In genomic region chr12:36364013-36364412, GRCm38 (mm10) we compare ENCODE assay signal across 23 mouse cellular contexts. TPM values are rescaled to one million over a fixed set of nuclear protein-coding genes. Genes with fewer than 3 reads are reported as not detected.
DNase-seq lines count a peak whose midpoint lies in the region; ATAC-seq and TF ChIP-seq lines count a peak whose summit lies in the region.
"Had no signal": no experiment of that assay in that cellular context is flagged by ENCODE, and none has a peak within 500 bp of the region (broad histone marks: within the 10 kb centered on the region; RNA-seq: fewer than 3 reads in every experiment).

No protein-coding gene starts in this region.

- no peak overlapping the region for H3K4me2 ChIP-seq in intestine, embryonic 15.5 days (replicated peaks)
- no peak overlapping the region for H3K4me2 ChIP-seq in intestine, postnatal 0 days (replicated peaks; ENCODE audit: low read depth)
- H3K4me2 ChIP-seq in intestine, embryonic 16.5 days (ENCODE audit: low read depth, low read length), result no peak overlapping the region
- no peak overlapping the region for H3K4me2 ChIP-seq in stomach, embryonic 16.5 days (ENCODE audit: low read depth, low read length)
- no peak overlapping the region for H3K4me2 ChIP-seq in hindbrain, embryonic 12.5 days (replicated peaks)
- H3K4me2 ChIP-seq: embryonic facial prominence, embryonic 12.5 days; forebrain, embryonic 13.5 days; forebrain, embryonic 15.5 days had no signal

- no peak overlapping the region for H3K4me3 ChIP-seq in intestine, embryonic 15.5 days (replicated peaks)
- no peak overlapping the region for H3K4me3 ChIP-seq in intestine, postnatal 0 days (ENCODE audit: low read depth, low read length)
- H3K4me3 ChIP-seq in intestine, embryonic 16.5 days (ENCODE audit: low read length), result no peak overlapping the region
- no peak overlapping the region for H3K4me3 ChIP-seq in stomach, embryonic 16.5 days (replicated peaks; ENCODE audit: low read length)
- no peak overlapping the region for H3K4me3 ChIP-seq in hindbrain, embryonic 12.5 days
- H3K4me3 ChIP-seq: embryonic facial prominence, embryonic 10.5 days; embryonic facial prominence, embryonic 12.5 days; forebrain, embryonic 13.5 days; forebrain, embryonic 15.5 days had no signal

- H3K9me3 ChIP-seq in intestine, embryonic 15.5 days, result no peaks in the 10 kb centered on the region
- H3K9me3 ChIP-seq in intestine, postnatal 0 days (ENCODE audit: control insufficient read depth), result no peaks in the 10 kb centered on the region
- H3K9me3 ChIP-seq in intestine, embryonic 16.5 days (ENCODE audit: control insufficient read depth, low read length), result no peaks in the 10 kb centered on the region
- H3K9me3 ChIP-seq in stomach, embryonic 16.5 days (replicated peaks; ENCODE audit: control insufficient read depth, low read length), result no peaks in the 10 kb centered on the region
- H3K9me3 ChIP-seq in hindbrain, embryonic 12.5 days (replicated peaks), result no peaks in the 10 kb centered on the region
- H3K9me3 ChIP-seq: embryonic facial prominence, embryonic 10.5 days; embryonic facial prominence, embryonic 12.5 days; forebrain, embryonic 13.5 days; forebrain, embryonic 15.5 days; G1E had no signal

- no peaks in the 10 kb centered on the region for H3K4me1 ChIP-seq in intestine, embryonic 15.5 days (replicated peaks)
- no peaks in the 10 kb centered on the region for H3K4me1 ChIP-seq in intestine, postnatal 0 days (replicated peaks; ENCODE audit: control insufficient read depth, insufficient read depth, low read length)
- H3K4me1 ChIP-seq in intestine, embryonic 16.5 days (ENCODE audit: control insufficient read depth, insufficient read depth, low read length), result no peaks in the 10 kb centered on the region
- H3K4me1 ChIP-seq in stomach, embryonic 16.5 days (ENCODE audit: control insufficient read depth, insufficient read depth, low read length), result no peaks in the 10 kb centered on the region
- no peaks in the 10 kb centered on the region for H3K4me1 ChIP-seq in hindbrain, embryonic 12.5 days
- H3K4me1 ChIP-seq: embryonic facial prominence, embryonic 10.5 days; embryonic facial prominence, embryonic 12.5 days; forebrain, embryonic 13.5 days; forebrain, embryonic 15.5 days had no signal

- H3K27me3 ChIP-seq in intestine, embryonic 15.5 days (replicated peaks), result no peaks in the 10 kb centered on the region
- no peaks in the 10 kb centered on the region for H3K27me3 ChIP-seq in intestine, postnatal 0 days (replicated peaks; ENCODE audit: control insufficient read depth, insufficient read depth, low read length)
- no peaks in the 10 kb centered on the region for H3K27me3 ChIP-seq in intestine, embryonic 16.5 days (replicated peaks; ENCODE audit: control insufficient read depth, insufficient read depth, low read length)
- no peaks in the 10 kb centered on the region for H3K27me3 ChIP-seq in stomach, embryonic 16.5 days (ENCODE audit: control insufficient read depth, insufficient read depth, low read length)
- no peaks in the 10 kb centered on the region for H3K27me3 ChIP-seq in hindbrain, embryonic 12.5 days
- H3K27me3 ChIP-seq: CH12.LX; embryonic facial prominence, embryonic 12.5 days; forebrain, embryonic 13.5 days; forebrain, embryonic 15.5 days had no signal

- H3K9ac ChIP-seq in intestine, embryonic 15.5 days, result no peak overlapping the region
- H3K9ac ChIP-seq in intestine, postnatal 0 days (ENCODE audit: low read depth, low read length), result no peak overlapping the region
- H3K9ac ChIP-seq in intestine, embryonic 16.5 days (ENCODE audit: low read depth, low read length), result no peak overlapping the region
- H3K9ac ChIP-seq in stomach, embryonic 16.5 days (ENCODE audit: low read length), result no peak overlapping the region
- no peak overlapping the region for H3K9ac ChIP-seq in hindbrain, embryonic 12.5 days
- H3K9ac ChIP-seq: embryonic facial prominence, embryonic 12.5 days; forebrain, embryonic 13.5 days; forebrain, embryonic 15.5 days; forebrain, postnatal 0 days had no signal

- ATAC-seq in intestine, embryonic 15.5 days, result peak; percentile 55; the same call in 1 of the 2 replicates
- no peak for ATAC-seq in intestine, postnatal 0 days
- peak; percentile 68 for ATAC-seq in intestine, embryonic 16.5 days
- ATAC-seq in stomach, embryonic 16.5 days (ENCODE audit: insufficient read depth, low FRiP score), result peak; percentile 62
- no peak for ATAC-seq in hindbrain, embryonic 12.5 days (ENCODE audit: low FRiP score)
- ATAC-seq: forebrain, embryonic 13.5 days; forebrain, embryonic 15.5 days; forebrain, postnatal 0 days had no signal

- DNase-seq in lung, postnatal 25 days (ENCODE audit: low spot score), result no peak
- DNase-seq: adrenal gland, adult 2 months; adrenal gland, postnatal 10 days; adrenal gland, postnatal 25 days; B cell, adult 2 months; cerebellum, adult 11 months; cerebellum, adult 18-20 months; cerebellum, adult 8-10 months; cerebellum, adult 9-11 months; cerebellum, postnatal 25 days; forebrain, postnatal 0 days had no signal

- WGBS in intestine, embryonic 15.5 days, result 83% methylated on average over 4 of the region's 4 CpGs
- 68% methylated on average over 4 of the region's 4 CpGs for WGBS in intestine, postnatal 0 days
- WGBS in intestine, embryonic 16.5 days, result 81% methylated on average over 4 of the region's 4 CpGs
- whole genome bisulfite sequencing in stomach, embryonic 16.5 days, result 81% methylated on average over 4 of the region's 4 CpGs
- 87% methylated on average over 4 of the region's 4 CpGs for WGBS in hindbrain, embryonic 12.5 days

- no peak overlapping the region for H3K27ac ChIP-seq in intestine, embryonic 15.5 days
- H3K27ac ChIP-seq in intestine, postnatal 0 days (ENCODE audit: low read depth, low read length), result no peak overlapping the region
- no peak overlapping the region for H3K27ac ChIP-seq in intestine, embryonic 16.5 days (ENCODE audit: low read length)
- H3K27ac ChIP-seq in stomach, embryonic 16.5 days (ENCODE audit: low read length), result no peak overlapping the region
- no peak overlapping the region for H3K27ac ChIP-seq in hindbrain, embryonic 12.5 days
- H3K27ac ChIP-seq: embryonic facial prominence, embryonic 10.5 days; embryonic facial prominence, embryonic 12.5 days; forebrain, embryonic 13.5 days; forebrain, embryonic 15.5 days had no signal

- no peak for TF ChIP-seq CTCF in intestine, postnatal 0 days (IDR thresholded peaks at IDR 0.05; ENCODE audit: low read depth)

- H3K36me3 ChIP-seq in intestine, embryonic 15.5 days, result no peaks in the 10 kb centered on the region
- H3K36me3 ChIP-seq in intestine, postnatal 0 days (ENCODE audit: control insufficient read depth, insufficient read depth), result no peaks in the 10 kb centered on the region
- H3K36me3 ChIP-seq in intestine, embryonic 16.5 days (ENCODE audit: control insufficient read depth, insufficient read depth, low read length), result no peaks in the 10 kb centered on the region
- no peaks in the 10 kb centered on the region for H3K36me3 ChIP-seq in stomach, embryonic 16.5 days (ENCODE audit: control insufficient read depth, insufficient read depth, low read length)
- no peaks in the 10 kb centered on the region for H3K36me3 ChIP-seq in hindbrain, embryonic 12.5 days
- H3K36me3 ChIP-seq: embryonic facial prominence, embryonic 10.5 days; embryonic facial prominence, embryonic 12.5 days; forebrain, embryonic 15.5 days; G1E had no signal

RNA-seq across cellular contexts. Expression of gene Ispd, which starts 17.2 kb away (rescaled TPM):
- polyA plus RNA-seq in intestine, embryonic 15.5 days (2015; fragmentation: Nextera tagmentation; extraction: Ambion mirVana), result 11.0 and 11.7 TPM in 2 replicates
- polyA plus RNA-seq in intestine, postnatal 0 days (2015; fragmentation: Nextera tagmentation; extraction: Ambion mirVana), result 5.2 and 5.7 TPM in 2 replicates
- polyA plus RNA-seq in intestine, embryonic 16.5 days (2015; fragmentation: Nextera tagmentation; extraction: Ambion mirVana), result 8.3 and 9.0 TPM in 2 replicates
- 8.2 and 10.4 TPM in 2 replicates for polyA plus RNA-seq in stomach, embryonic 16.5 days (2015; fragmentation: Nextera tagmentation; extraction: Ambion mirVana)
- polyA plus RNA-seq in hindbrain, embryonic 12.5 days (2016; fragmentation: Nextera tagmentation; extraction: Ambion mirVana), result 12.3 and 12.4 TPM in 2 replicates

RNA-seq across cellular contexts. Expression of gene D630036H23Rik, which starts 18.0 kb away (rescaled TPM):
- 0.99 and 1.6 TPM in 2 replicates for polyA plus RNA-seq in intestine, embryonic 15.5 days (2015; fragmentation: Nextera tagmentation; extraction: Ambion mirVana)
- polyA plus RNA-seq in intestine, postnatal 0 days (2015; fragmentation: Nextera tagmentation; extraction: Ambion mirVana), result 2.2 and 2.7 TPM in 2 replicates
- polyA plus RNA-seq in intestine, embryonic 16.5 days (2015; fragmentation: Nextera tagmentation; extraction: Ambion mirVana), result 0.95 and 1.4 TPM in 2 replicates
- 0.34 and 1.9 TPM in 2 replicates for polyA plus RNA-seq in stomach, embryonic 16.5 days (2015; fragmentation: Nextera tagmentation; extraction: Ambion mirVana)
- polyA plus RNA-seq in hindbrain, embryonic 12.5 days (2016; fragmentation: Nextera tagmentation; extraction: Ambion mirVana), result 1.2 and 2.0 TPM in 2 replicates
- polyA plus RNA-seq: CD4-positive, CD25-positive, alpha-beta regulatory T cell, adult 4 months had no signal

RNA-seq across cellular contexts. Expression of gene Sostdc1, which starts 50.1 kb away (rescaled TPM):
- polyA plus RNA-seq in intestine, embryonic 15.5 days (2015; fragmentation: Nextera tagmentation; extraction: Ambion mirVana), result 4.6 and 5.6 TPM in 2 replicates
- 2.0 and 2.4 TPM in 2 replicates for polyA plus RNA-seq in intestine, postnatal 0 days (2015; fragmentation: Nextera tagmentation; extraction: Ambion mirVana)
- 4.6 and 6.0 TPM in 2 replicates for polyA plus RNA-seq in intestine, embryonic 16.5 days (2015; fragmentation: Nextera tagmentation; extraction: Ambion mirVana)
- 11.0 and 11.1 TPM in 2 replicates for polyA plus RNA-seq in stomach, embryonic 16.5 days (2015; fragmentation: Nextera tagmentation; extraction: Ambion mirVana)
- polyA plus RNA-seq in hindbrain, embryonic 12.5 days (2016; fragmentation: Nextera tagmentation; extraction: Ambion mirVana), result 17.4 and 17.9 TPM in 2 replicates
- polyA plus RNA-seq: G1E had no signal

Comparison
In these comparisons a context has a peak if more than half of its experiments do, and no peak if none do; other contexts are left out.
1. ATAC-seq: peak in intestine, embryonic 15.5 days (single experiment), intestine, embryonic 16.5 days (single experiment) and stomach, embryonic 16.5 days (single experiment); none in intestine, postnatal 0 days (single experiment) and hindbrain, embryonic 12.5 days (single experiment).